In genomic region chr2:11601795-11602194, GRCm38 (mm10) we compare ENCODE assay signal across 8 mouse cellular contexts. TPM values are rescaled to one million over a fixed set of nuclear protein-coding genes. Genes with fewer than 3 reads are reported as not detected.
DNase-seq lines count a peak whose midpoint lies in the region; ATAC-seq and TF ChIP-seq lines count a peak whose summit lies in the region.

No protein-coding gene starts in this region.

- ATAC-seq in liver, embryonic 11.5 days (replicated peaks; ENCODE audit: low FRiP score) = no peak
- no peak for ATAC-seq in neural tube, embryonic 13.5 days (ENCODE audit: low read depth)

- H3K4me1 ChIP-seq in liver, embryonic 11.5 days (replicated peaks; ENCODE audit: control insufficient read depth, insufficient read depth, low read length) = peaks cover 5% of the 10 kb centered on the region
- H3K4me1 ChIP-seq in embryonic fibroblast, embryonic 13.5 days (ENCODE audit: control insufficient read depth, insufficient read depth, low read length) = no peaks in the 10 kb centered on the region; the same call in 1 of the 2 replicates
- H3K4me1 ChIP-seq in limb, embryonic 10.5 days = peaks cover 7% of the 10 kb centered on the region
- H3K4me1 ChIP-seq in neural tube, embryonic 13.5 days (replicated peaks) = peaks cover 15% of the 10 kb centered on the region

- TF ChIP-seq CTCF in embryonic fibroblast, embryonic 13.5 days (IDR thresholded peaks at IDR 0.05; ENCODE audit: borderline replicate concordance, insufficient read depth, low read length) = no peak

- no peak overlapping the region for H3K27ac ChIP-seq in liver, embryonic 11.5 days (ENCODE audit: low read depth, low read length)
- H3K27ac ChIP-seq in embryonic fibroblast, embryonic 13.5 days (ENCODE audit: insufficient read depth, low read length) = no peak overlapping the region
- no peak overlapping the region for H3K27ac ChIP-seq in limb, embryonic 10.5 days
- no peak overlapping the region for H3K27ac ChIP-seq in neural tube, embryonic 13.5 days (replicated peaks)

- no peaks in the 10 kb centered on the region for H3K27me3 ChIP-seq in liver, embryonic 11.5 days (replicated peaks; ENCODE audit: control insufficient read depth, insufficient read depth, low read length)
- no peaks in the 10 kb centered on the region for H3K27me3 ChIP-seq in limb, embryonic 10.5 days (ENCODE audit: low read depth, poor library complexity, severe bottlenecking)
- no peaks in the 10 kb centered on the region for H3K27me3 ChIP-seq in neural tube, embryonic 13.5 days

- peaks cover 26% of the 10 kb centered on the region for H3K36me3 ChIP-seq in liver, embryonic 11.5 days (ENCODE audit: control insufficient read depth, insufficient read depth, low read length)
- H3K36me3 ChIP-seq in limb, embryonic 10.5 days = peaks cover 46% of the 10 kb centered on the region
- peaks cover 39% of the 10 kb centered on the region for H3K36me3 ChIP-seq in neural tube, embryonic 13.5 days

- TF ChIP-seq POLR2A in embryonic fibroblast, embryonic 13.5 days (IDR thresholded peaks at IDR 0.05; ENCODE audit: low read depth, low read length) = no peak

- WGBS in liver, embryonic 11.5 days = 70% methylated on average over 6 of the region's 6 CpGs
- 87% methylated on average over 6 of the region's 6 CpGs for WGBS in limb, embryonic 10.5 days
- WGBS in neural tube, embryonic 13.5 days = 85% methylated on average over 6 of the region's 6 CpGs

- no peak for DNase-seq in liver, embryonic 11.5 days (ENCODE audit: low spot score)
- no peak for DNase-seq in liver
- DNase-seq in limb, embryonic 10.5 days (ENCODE audit: low spot score) = no peak
- DNase-seq in layer of hippocampus, postnatal 25 days (ENCODE audit: extremely low spot score in 1 of 2, low spot score in 1 of 2) = no peak
- DNase-seq in cerebellum, adult 9-11 months = no peak
- DNase-seq in testis, postnatal 14 days (ENCODE audit: low spot score) = no peak

- peak overlapping the region; percentile 89 for H3K4me2 ChIP-seq in liver, embryonic 11.5 days
- H3K4me2 ChIP-seq in neural tube, embryonic 13.5 days = peak overlapping the region; percentile 73

- H3K4me3 ChIP-seq in liver, embryonic 11.5 days (ENCODE audit: low read depth, low read length) = peak overlapping the region; percentile 94
- peak overlapping the region; percentile 90 for H3K4me3 ChIP-seq in embryonic fibroblast, embryonic 13.5 days (ENCODE audit: insufficient read depth, low read length)
- H3K4me3 ChIP-seq in limb, embryonic 10.5 days = peak overlapping the region; percentile 97
- peak overlapping the region; percentile 95 for H3K4me3 ChIP-seq in neural tube, embryonic 13.5 days

- H3K9ac ChIP-seq in liver, embryonic 11.5 days (ENCODE audit: low read depth, low read length) = peak overlapping the region; percentile 98
- H3K9ac ChIP-seq in neural tube, embryonic 13.5 days = peak overlapping the region; percentile 98

- H3K9me3 ChIP-seq in liver, embryonic 11.5 days (ENCODE audit: control insufficient read depth, low read length) = no peaks in the 10 kb centered on the region
- no peaks in the 10 kb centered on the region for H3K9me3 ChIP-seq in limb, embryonic 10.5 days (replicated peaks)
- no peaks in the 10 kb centered on the region for H3K9me3 ChIP-seq in neural tube, embryonic 13.5 days

RNA-seq across cellular contexts. Expression of gene Rbm17, which starts 2.2 kb away (rescaled TPM):
- 176 and 179 TPM in 2 replicates for polyA plus RNA-seq in liver, embryonic 11.5 days (2014; fragmentation: Nextera tagmentation; extraction: Ambion mirVana)
- polyA plus RNA-seq in embryonic fibroblast, embryonic 13.5 days (2011; ENCODE audit: insufficient read length, low read depth, missing spikeins) = 161 and 169 TPM in 2 replicates
- 190 and 195 TPM in 2 replicates for polyA plus RNA-seq in limb, embryonic 10.5 days (2016; fragmentation: Nextera tagmentation; extraction: Ambion mirVana)
- 131 and 136 TPM in 2 replicates for polyA plus RNA-seq in neural tube, embryonic 13.5 days (2015; fragmentation: Nextera tagmentation; extraction: Ambion mirVana)
- total RNA-seq in layer of hippocampus, postnatal 25 days (2021) = 10 to 100 TPM; 83.5 to 87.1 TPM

RNA-seq across cellular contexts. Expression of gene Gm17490, which starts 24.3 kb away (rescaled TPM):
- not detected in 2 replicates for polyA plus RNA-seq in liver, embryonic 11.5 days (2014; fragmentation: Nextera tagmentation; extraction: Ambion mirVana)
- not detected in 2 replicates for polyA plus RNA-seq in embryonic fibroblast, embryonic 13.5 days (2011; ENCODE audit: insufficient read length, low read depth, missing spikeins)
- not detected in 2 replicates for polyA plus RNA-seq in limb, embryonic 10.5 days (2016; fragmentation: Nextera tagmentation; extraction: Ambion mirVana)
- polyA plus RNA-seq in neural tube, embryonic 13.5 days (2015; fragmentation: Nextera tagmentation; extraction: Ambion mirVana) = not detected in 2 replicates
- total RNA-seq in layer of hippocampus, postnatal 25 days (2021) = not detected

RNA-seq across cellular contexts. Expression of gene Il2ra, which starts 40.8 kb away (rescaled TPM):
- 0.04 TPM in 1 of 2 replicates, not detected in the other for polyA plus RNA-seq in liver, embryonic 11.5 days (2014; fragmentation: Nextera tagmentation; extraction: Ambion mirVana)
- polyA plus RNA-seq in embryonic fibroblast, embryonic 13.5 days (2011; ENCODE audit: insufficient read length, low read depth, missing spikeins) = not detected in 2 replicates
- not detected in 2 replicates for polyA plus RNA-seq in limb, embryonic 10.5 days (2016; fragmentation: Nextera tagmentation; extraction: Ambion mirVana)
- 0.10 TPM in 1 of 2 replicates, not detected in the other for polyA plus RNA-seq in neural tube, embryonic 13.5 days (2015; fragmentation: Nextera tagmentation; extraction: Ambion mirVana)
- under 1 TPM in 1 of 2 experiments, not detected in 1; 0.12 TPM for total RNA-seq in layer of hippocampus, postnatal 25 days (2021)

RNA-seq across cellular contexts. Expression of gene Pfkfb3, which starts 47.9 kb away (rescaled TPM):
- polyA plus RNA-seq in liver, embryonic 11.5 days (2014; fragmentation: Nextera tagmentation; extraction: Ambion mirVana) = 17.5 and 20.3 TPM in 2 replicates
- polyA plus RNA-seq in embryonic fibroblast, embryonic 13.5 days (2011; ENCODE audit: insufficient read length, low read depth, missing spikeins) = 14.8 and 15.2 TPM in 2 replicates
- 10.7 and 11.3 TPM in 2 replicates for polyA plus RNA-seq in limb, embryonic 10.5 days (2016; fragmentation: Nextera tagmentation; extraction: Ambion mirVana)
- 27.2 and 29.4 TPM in 2 replicates for polyA plus RNA-seq in neural tube, embryonic 13.5 days (2015; fragmentation: Nextera tagmentation; extraction: Ambion mirVana)
- total RNA-seq in layer of hippocampus, postnatal 25 days (2021) = 10 to 100 TPM; 31.2 to 34.8 TPM
